Mouse (Mus musculus): ENCODE measurements around the gene Ajap1.

DNA sequence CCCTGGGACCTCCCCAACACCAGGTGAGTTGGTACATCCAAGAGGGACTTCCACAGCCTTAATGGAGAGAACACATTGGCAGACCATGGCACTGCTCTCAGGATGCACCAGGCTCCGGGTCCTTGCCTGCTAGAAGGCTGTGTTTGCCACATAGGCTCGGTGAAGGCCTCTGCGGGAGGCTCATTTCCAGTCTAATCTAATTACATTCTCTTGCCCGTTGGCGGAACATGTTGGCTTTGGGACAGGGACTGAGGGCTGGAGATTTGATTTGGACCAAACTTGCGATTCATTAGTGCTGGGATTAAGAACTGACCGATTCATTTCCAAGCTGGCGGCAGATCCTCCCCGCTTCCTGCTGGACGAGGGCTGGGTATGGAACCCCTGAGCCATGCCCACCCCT lies 101.7 kb downstream of the Ajap1 start:
- TF ChIP-seq POLR2A (IDR thresholded peaks at IDR 0.05; ENCODE audit: borderline replicate concordance, insufficient read depth, low read length) (no peak), CTCF (IDR thresholded peaks at IDR 0.05; ENCODE audit: borderline replicate concordance, insufficient read depth, low read depth, low read length) (no peak)
